In the genomic region with DNA sequence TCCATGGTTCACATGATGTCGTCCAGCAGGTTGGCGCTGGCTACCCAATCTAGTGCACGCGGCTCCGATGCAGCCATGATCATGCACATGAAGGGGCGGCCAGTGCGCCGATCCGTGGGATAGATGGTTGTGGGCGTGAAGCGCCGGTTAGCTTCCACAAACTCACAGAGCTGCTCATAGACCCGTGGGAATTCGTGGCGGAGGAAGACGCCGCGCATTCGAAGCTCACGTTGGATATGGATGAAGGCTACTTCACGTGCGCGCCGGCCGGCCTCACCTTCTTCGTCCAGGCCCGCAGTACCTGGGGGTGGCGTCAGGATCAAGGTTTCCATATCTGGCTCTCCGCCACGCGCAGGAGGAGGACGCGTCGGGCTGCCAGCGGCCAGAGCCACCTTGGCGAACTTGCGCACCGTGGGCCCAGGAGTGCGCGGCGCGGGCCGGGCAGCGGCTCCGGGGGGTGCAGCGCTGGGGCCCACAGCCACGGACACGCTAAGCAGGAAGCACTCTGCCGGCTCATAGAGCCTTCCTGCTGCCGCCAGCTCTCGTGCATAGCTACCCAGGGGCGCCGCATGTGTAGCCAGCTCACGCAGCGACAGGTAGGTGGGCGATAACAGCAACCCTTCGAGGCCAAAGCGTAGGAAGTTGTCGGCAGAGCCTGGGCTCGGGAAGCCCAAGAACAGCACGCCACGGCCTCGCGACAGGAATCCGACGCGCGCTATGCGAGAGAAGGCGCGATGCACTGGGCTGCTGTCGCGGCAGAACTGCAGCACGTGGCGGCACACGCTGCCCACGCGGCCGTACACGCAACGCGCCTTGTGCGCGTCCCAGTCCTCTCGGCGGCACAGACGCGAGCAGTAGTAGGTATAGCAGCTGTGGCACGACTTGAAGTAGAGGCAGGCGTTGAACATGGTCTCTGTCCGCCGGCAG, we compare ENCODE assay signal across 9 mouse cellular contexts. TPM values are rescaled to one million over a fixed set of nuclear protein-coding genes. Genes with fewer than 3 reads are reported as not detected.
DNase-seq lines count a peak whose midpoint lies in the region; ATAC-seq lines count a peak whose summit lies in the region.
"Had no signal": no experiment of that assay in that cellular context is flagged by ENCODE, and none has a peak within 500 bp of the region (broad histone marks: within the 10 kb centered on the region; RNA-seq: fewer than 3 reads in every experiment).

No protein-coding gene starts in this region.

- peaks cover 76% of the 10 kb centered on the region for H3K4me1 ChIP-seq in kidney, embryonic 15.5 days
- peaks cover 58% of the 10 kb centered on the region for H3K4me1 ChIP-seq in hindbrain, embryonic 16.5 days (ENCODE audit: control insufficient read depth, insufficient read depth, low read depth, low read length)
- H3K4me1 ChIP-seq in midbrain, embryonic 16.5 days (ENCODE audit: control insufficient read depth, insufficient read depth, low read length), result peaks cover 55% of the 10 kb centered on the region

- H3K4me3 ChIP-seq in kidney, embryonic 15.5 days (replicated peaks), result peak overlapping the region; percentile 36
- H3K4me3 ChIP-seq in hindbrain, embryonic 16.5 days (ENCODE audit: low read length), result peak overlapping the region; percentile 23
- H3K4me3 ChIP-seq in midbrain, embryonic 16.5 days (ENCODE audit: low read depth, low read length), result peak overlapping the region; percentile 14; the same call in 1 of the 2 replicates

- DNase-seq in kidney, postnatal 10 days, result no peak
- DNase-seq in ES-CJ7 (ENCODE audit: low read depth, low spot score), result peak; percentile 38
- peak; percentile 58 for DNase-seq in cerebellum, adult 9-11 months
- no peak for DNase-seq in adrenal gland, postnatal 25 days
- no peak for DNase-seq in kidney, adult 18-20 months

- peaks cover 9% of the 10 kb centered on the region for H3K36me3 ChIP-seq in kidney, embryonic 15.5 days
- H3K36me3 ChIP-seq in hindbrain, embryonic 16.5 days (ENCODE audit: control insufficient read depth, insufficient read depth, low read length), result peaks cover 13% of the 10 kb centered on the region
- H3K36me3 ChIP-seq in midbrain, embryonic 16.5 days (ENCODE audit: control insufficient read depth, insufficient read depth, low read length), result peaks cover 17% of the 10 kb centered on the region; the same call in 1 of the 2 replicates

- H3K4me2 ChIP-seq in kidney, embryonic 15.5 days, result peak overlapping the region; percentile 56
- H3K4me2 ChIP-seq in hindbrain, embryonic 16.5 days (ENCODE audit: low read length), result peak overlapping the region; percentile 36
- H3K4me2 ChIP-seq in midbrain, embryonic 16.5 days (ENCODE audit: low read length), result peak overlapping the region; percentile 27; the same call in 1 of the 2 replicates

- H3K27ac ChIP-seq in kidney, embryonic 15.5 days, result no peak overlapping the region
- no peak overlapping the region for H3K27ac ChIP-seq in hindbrain, embryonic 16.5 days (ENCODE audit: low read depth, low read length)
- H3K27ac ChIP-seq in midbrain, embryonic 16.5 days (ENCODE audit: low read length), result no peak overlapping the region
- H3K27ac ChIP-seq: macrophage had no signal

- 13% methylated on average over 92 of the region's 92 CpGs for WGBS in kidney, embryonic 15.5 days
- WGBS in hindbrain, embryonic 16.5 days, result 19% methylated on average over 89 of the region's 92 CpGs
- WGBS in midbrain, embryonic 16.5 days, result 18% methylated on average over 92 of the region's 92 CpGs

- H3K9ac ChIP-seq in kidney, embryonic 15.5 days, result no peak overlapping the region
- H3K9ac ChIP-seq in hindbrain, embryonic 16.5 days (ENCODE audit: low read depth, low read length), result no peak overlapping the region; the same call in 1 of the 2 replicates
- H3K9ac ChIP-seq in midbrain, embryonic 16.5 days (ENCODE audit: low read depth, low read length), result no peak overlapping the region

- no peaks in the 10 kb centered on the region for H3K9me3 ChIP-seq in kidney, embryonic 15.5 days (replicated peaks)
- H3K9me3 ChIP-seq in hindbrain, embryonic 16.5 days (ENCODE audit: control insufficient read depth, low read length), result peaks cover 3% of the 10 kb centered on the region; the same call in 1 of the 2 replicates
- H3K9me3 ChIP-seq in midbrain, embryonic 16.5 days (replicated peaks; ENCODE audit: control insufficient read depth, low read length, poor library complexity, severe bottlenecking), result no peaks in the 10 kb centered on the region

- ATAC-seq in kidney, embryonic 15.5 days (replicated peaks; ENCODE audit: low FRiP score), result no peak
- ATAC-seq in hindbrain, embryonic 16.5 days, result no peak
- ATAC-seq in midbrain, embryonic 16.5 days, result no peak

- peaks cover 56% of the 10 kb centered on the region for H3K27me3 ChIP-seq in kidney, embryonic 15.5 days
- H3K27me3 ChIP-seq in hindbrain, embryonic 16.5 days (replicated peaks; ENCODE audit: control insufficient read depth, insufficient read depth, low read length), result peaks cover 48% of the 10 kb centered on the region
- peaks cover 49% of the 10 kb centered on the region for H3K27me3 ChIP-seq in midbrain, embryonic 16.5 days (ENCODE audit: control insufficient read depth, insufficient read depth, low read depth, low read length)

RNA-seq across cellular contexts. Expression of a gene that starts 2.2 kb away (rescaled TPM):
- 184 and 197 TPM in 2 replicates for polyA plus RNA-seq in kidney, embryonic 15.5 days (2015; fragmentation: Nextera tagmentation; extraction: Ambion mirVana)
- polyA plus RNA-seq in hindbrain, embryonic 16.5 days (2015; fragmentation: Nextera tagmentation; extraction: Ambion mirVana), result 164 and 178 TPM in 2 replicates
- 148 and 149 TPM in 2 replicates for polyA plus RNA-seq in midbrain, embryonic 16.5 days (2015; fragmentation: Nextera tagmentation; extraction: Ambion mirVana)
- total RNA-seq in adrenal gland, postnatal 25 days (2021), result 42.8 and 60.5 TPM in 2 replicates

RNA-seq across cellular contexts. Expression of a gene that starts 2.6 kb away (rescaled TPM):
- polyA plus RNA-seq in kidney, embryonic 15.5 days (2015; fragmentation: Nextera tagmentation; extraction: Ambion mirVana), result 8.4 and 10.1 TPM in 2 replicates
- polyA plus RNA-seq in hindbrain, embryonic 16.5 days (2015; fragmentation: Nextera tagmentation; extraction: Ambion mirVana), result 1.8 and 3.7 TPM in 2 replicates
- polyA plus RNA-seq in midbrain, embryonic 16.5 days (2015; fragmentation: Nextera tagmentation; extraction: Ambion mirVana), result 0.50 and 2.4 TPM in 2 replicates
- total RNA-seq in adrenal gland, postnatal 25 days (2021), result 4.6 and 17.3 TPM in 2 replicates

RNA-seq across cellular contexts. Expression of a gene that starts 4.3 kb away (rescaled TPM):
- polyA plus RNA-seq in kidney, embryonic 15.5 days (2015; fragmentation: Nextera tagmentation; extraction: Ambion mirVana), result 0.15 and 0.21 TPM in 2 replicates
- polyA plus RNA-seq in hindbrain, embryonic 16.5 days (2015; fragmentation: Nextera tagmentation; extraction: Ambion mirVana), result 12.0 and 15.1 TPM in 2 replicates
- polyA plus RNA-seq in midbrain, embryonic 16.5 days (2015; fragmentation: Nextera tagmentation; extraction: Ambion mirVana), result 11.4 and 14.9 TPM in 2 replicates
- 1.6 and 2.6 TPM in 2 replicates for total RNA-seq in adrenal gland, postnatal 25 days (2021)

RNA-seq across cellular contexts. Expression of a gene that starts 19.6 kb away (rescaled TPM):
- polyA plus RNA-seq in kidney, embryonic 15.5 days (2015; fragmentation: Nextera tagmentation; extraction: Ambion mirVana), result 373 and 392 TPM in 2 replicates
- 384 and 413 TPM in 2 replicates for polyA plus RNA-seq in hindbrain, embryonic 16.5 days (2015; fragmentation: Nextera tagmentation; extraction: Ambion mirVana)
- polyA plus RNA-seq in midbrain, embryonic 16.5 days (2015; fragmentation: Nextera tagmentation; extraction: Ambion mirVana), result 374 and 380 TPM in 2 replicates
- total RNA-seq in adrenal gland, postnatal 25 days (2021), result 270 and 317 TPM in 2 replicates

RNA-seq across cellular contexts. Expression of a gene that starts 30.5 kb away (rescaled TPM):
- polyA plus RNA-seq in kidney, embryonic 15.5 days (2015; fragmentation: Nextera tagmentation; extraction: Ambion mirVana), result 36.0 and 37.3 TPM in 2 replicates
- polyA plus RNA-seq in hindbrain, embryonic 16.5 days (2015; fragmentation: Nextera tagmentation; extraction: Ambion mirVana), result 16.8 and 17.8 TPM in 2 replicates
- polyA plus RNA-seq in midbrain, embryonic 16.5 days (2015; fragmentation: Nextera tagmentation; extraction: Ambion mirVana), result 15.2 and 15.9 TPM in 2 replicates
- 29.2 and 30.2 TPM in 2 replicates for total RNA-seq in adrenal gland, postnatal 25 days (2021)

Comparison
In these comparisons a context has a peak if more than half of its experiments do, and no peak if none do; other contexts are left out.
1. DNase-seq: peak in ES-CJ7 (single experiment) and cerebellum, adult 9-11 months (single experiment); none in kidney, postnatal 10 days (single experiment), adrenal gland, postnatal 25 days (single experiment) and kidney, adult 18-20 months (single experiment).
2. RNA of a gene that starts 4.3 kb away (polyA plus RNA-seq): 12.0 to 15.1 TPM in hindbrain, embryonic 16.5 days and 11.4 to 14.9 TPM in midbrain, embryonic 16.5 days; 0.15 to 0.21 TPM in kidney, embryonic 15.5 days; every median in the first group is over 10 times any median in the second.
3. Peak in every context shown above with its lines, with median percentiles within 50 percentile points of each other: H3K4me2 ChIP-seq and H3K4me3 ChIP-seq.